Comparison of ENCODE assay signal across 16 mouse cellular contexts in the genomic region with DNA sequence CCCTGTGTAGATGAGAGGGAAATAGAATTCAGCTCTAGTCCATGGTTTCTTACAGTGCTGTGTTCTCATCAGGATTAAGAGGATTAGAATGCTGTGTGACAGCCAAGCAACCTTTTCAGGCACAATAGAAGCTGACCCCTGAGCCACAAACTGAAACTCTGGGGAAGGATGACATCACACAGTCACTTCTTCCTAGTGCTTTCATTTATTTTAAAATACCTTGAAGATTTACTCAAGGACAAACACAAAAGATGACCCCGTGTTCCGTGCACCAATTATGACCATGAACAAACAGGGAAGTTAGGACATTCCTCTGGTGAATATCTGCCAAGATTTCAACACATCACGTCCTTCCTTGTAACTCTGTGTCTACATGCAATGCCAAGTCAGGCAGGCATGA.
DNase-seq lines count a peak whose midpoint lies in the region; ATAC-seq and TF ChIP-seq lines count a peak whose summit lies in the region.
"Had no signal": no experiment of that assay in that cellular context is flagged by ENCODE, and none has a peak within 500 bp of the region (broad histone marks: within the 10 kb centered on the region; RNA-seq: fewer than 3 reads in every experiment).

No protein-coding gene starts in this region.

- no peak overlapping the region for H3K4me3 ChIP-seq in forebrain, embryonic 12.5 days (replicated peaks)
- H3K4me3 ChIP-seq in forebrain, embryonic 16.5 days (replicated peaks; ENCODE audit: low read length), result no peak overlapping the region
- no peak overlapping the region for H3K4me3 ChIP-seq in lung, embryonic 16.5 days (ENCODE audit: low read length)
- H3K4me3 ChIP-seq in lung, adult 2 months (replicated peaks; ENCODE audit: extremely low read depth, low read depth, low read length), result no peak overlapping the region
- no peak overlapping the region for H3K4me3 ChIP-seq in forebrain, embryonic 14.5 days (ENCODE audit: low read depth, low read length)
- no peak overlapping the region for H3K4me3 ChIP-seq in midbrain, embryonic 16.5 days (ENCODE audit: low read depth, low read length)
- H3K4me3 ChIP-seq: embryonic facial prominence, embryonic 12.5 days; hindbrain, embryonic 10.5 days; liver, embryonic 13.5 days had no signal

- 0 out of 2 replicates have a peak overlapping the region, but pooled peaks have one; percentile 46 for H3K27ac ChIP-seq in forebrain, embryonic 12.5 days
- H3K27ac ChIP-seq in forebrain, embryonic 16.5 days (ENCODE audit: low read length), result no peak overlapping the region
- H3K27ac ChIP-seq in lung, embryonic 16.5 days (ENCODE audit: low read length), result peak overlapping the region; percentile 41
- H3K27ac ChIP-seq in forebrain, embryonic 14.5 days (ENCODE audit: low read depth, low read length), result no peak overlapping the region
- 0 out of 2 replicates have a peak overlapping the region, but pooled peaks have one; percentile 7 for H3K27ac ChIP-seq in midbrain, embryonic 16.5 days (ENCODE audit: low read length)
- H3K27ac ChIP-seq: embryonic facial prominence, embryonic 12.5 days; hindbrain, embryonic 10.5 days; kidney, postnatal 0 days; liver, embryonic 13.5 days had no signal

- no peak for TF ChIP-seq POLR2A in lung, adult 2 months (IDR thresholded peaks at IDR 0.05; ENCODE audit: borderline replicate concordance, extremely low read depth, low read depth, low read length)

- WGBS in forebrain, embryonic 12.5 days, result 22% methylated on average over 3 of the region's 3 CpGs
- WGBS in forebrain, embryonic 16.5 days, result 7% methylated on average over 3 of the region's 3 CpGs
- WGBS in lung, embryonic 16.5 days, result 35% methylated on average over 3 of the region's 3 CpGs
- 17% methylated on average over 3 of the region's 3 CpGs for WGBS in lung, adult 2 months
- 6% methylated on average over 3 of the region's 3 CpGs for WGBS in forebrain, embryonic 14.5 days
- 12% methylated on average over 3 of the region's 3 CpGs for WGBS in midbrain, embryonic 16.5 days

- no peaks in the 10 kb centered on the region for H3K27me3 ChIP-seq in forebrain, embryonic 12.5 days
- no peaks in the 10 kb centered on the region for H3K27me3 ChIP-seq in forebrain, embryonic 16.5 days (replicated peaks; ENCODE audit: control insufficient read depth, insufficient read depth, low read length)
- no peaks in the 10 kb centered on the region for H3K27me3 ChIP-seq in lung, embryonic 16.5 days (ENCODE audit: control insufficient read depth, insufficient read depth, low read depth, low read length)
- no peaks in the 10 kb centered on the region for H3K27me3 ChIP-seq in forebrain, embryonic 14.5 days (replicated peaks; ENCODE audit: control insufficient read depth, insufficient read depth, low read length)
- no peaks in the 10 kb centered on the region for H3K27me3 ChIP-seq in midbrain, embryonic 16.5 days (ENCODE audit: control insufficient read depth, insufficient read depth, low read depth, low read length)
- H3K27me3 ChIP-seq: embryonic facial prominence, embryonic 12.5 days; liver, embryonic 13.5 days had no signal

- ATAC-seq in forebrain, embryonic 12.5 days (ENCODE audit: low FRiP score), result peak; percentile 23; the same call in 1 of the 2 replicates
- ATAC-seq in forebrain, embryonic 16.5 days, result no peak
- peak; percentile 73 for ATAC-seq in lung, embryonic 16.5 days (ENCODE audit: low read depth)
- no peak for ATAC-seq in forebrain, embryonic 14.5 days
- 0 out of 2 replicates have a peak, but pooled peaks have one; percentile 28 for ATAC-seq in midbrain, embryonic 16.5 days
- ATAC-seq: CD4-positive, CD25-positive, alpha-beta regulatory T cell, adult 4 months had no signal

- peaks cover 5% of the 10 kb centered on the region for H3K4me1 ChIP-seq in forebrain, embryonic 12.5 days
- H3K4me1 ChIP-seq in forebrain, embryonic 16.5 days (replicated peaks; ENCODE audit: control insufficient read depth, insufficient read depth, low read length), result 0 out of 2 replicates have a peak, but pooled peaks cover 2% of the 10 kb centered on the region
- peaks cover 4% of the 10 kb centered on the region; the same call in 1 of the 2 replicates for H3K4me1 ChIP-seq in lung, embryonic 16.5 days (replicated peaks; ENCODE audit: control insufficient read depth, insufficient read depth, low read length)
- H3K4me1 ChIP-seq in lung, adult 2 months (ENCODE audit: control insufficient read depth, insufficient read depth, low read length), result peaks cover 6% of the 10 kb centered on the region; the same call in 1 of the 2 replicates
- H3K4me1 ChIP-seq in forebrain, embryonic 14.5 days (ENCODE audit: control insufficient read depth, insufficient read depth, low read length), result peaks cover 4% of the 10 kb centered on the region; the same call in 1 of the 2 replicates
- H3K4me1 ChIP-seq in midbrain, embryonic 16.5 days (ENCODE audit: control insufficient read depth, insufficient read depth, low read length), result no peaks in the 10 kb centered on the region
- H3K4me1 ChIP-seq: embryonic facial prominence, embryonic 12.5 days; hindbrain, embryonic 10.5 days; liver, embryonic 13.5 days had no signal

- no peak overlapping the region for H3K4me2 ChIP-seq in forebrain, embryonic 12.5 days
- H3K4me2 ChIP-seq in forebrain, embryonic 16.5 days (ENCODE audit: low read length), result no peak overlapping the region
- H3K4me2 ChIP-seq in lung, embryonic 16.5 days (ENCODE audit: low read depth, low read length), result no peak overlapping the region
- no peak overlapping the region for H3K4me2 ChIP-seq in forebrain, embryonic 14.5 days (ENCODE audit: low read length)
- H3K4me2 ChIP-seq in midbrain, embryonic 16.5 days (ENCODE audit: low read length), result no peak overlapping the region
- H3K4me2 ChIP-seq: embryonic facial prominence, embryonic 12.5 days; heart, embryonic 11.5 days; liver, embryonic 13.5 days had no signal

- no peaks in the 10 kb centered on the region for H3K36me3 ChIP-seq in forebrain, embryonic 12.5 days (replicated peaks)
- no peaks in the 10 kb centered on the region for H3K36me3 ChIP-seq in forebrain, embryonic 16.5 days (ENCODE audit: control insufficient read depth, insufficient read depth)
- H3K36me3 ChIP-seq in lung, embryonic 16.5 days (ENCODE audit: control insufficient read depth, insufficient read depth, low read length), result no peaks in the 10 kb centered on the region
- H3K36me3 ChIP-seq in forebrain, embryonic 14.5 days (ENCODE audit: control insufficient read depth, insufficient read depth, low read length), result no peaks in the 10 kb centered on the region
- no peaks in the 10 kb centered on the region for H3K36me3 ChIP-seq in midbrain, embryonic 16.5 days (ENCODE audit: control insufficient read depth, insufficient read depth, low read length)
- H3K36me3 ChIP-seq: embryonic facial prominence, embryonic 12.5 days; hindbrain, embryonic 10.5 days; liver, embryonic 13.5 days had no signal

- no peak overlapping the region for H3K9ac ChIP-seq in forebrain, embryonic 12.5 days
- H3K9ac ChIP-seq in forebrain, embryonic 16.5 days (replicated peaks; ENCODE audit: low read depth, low read length), result no peak overlapping the region
- H3K9ac ChIP-seq in lung, embryonic 16.5 days (ENCODE audit: low read length), result no peak overlapping the region
- H3K9ac ChIP-seq in forebrain, embryonic 14.5 days (ENCODE audit: low read length), result no peak overlapping the region
- H3K9ac ChIP-seq in midbrain, embryonic 16.5 days (ENCODE audit: low read depth, low read length), result no peak overlapping the region
- H3K9ac ChIP-seq: embryonic facial prominence, embryonic 12.5 days; liver, embryonic 13.5 days had no signal

- no peaks in the 10 kb centered on the region for H3K9me3 ChIP-seq in forebrain, embryonic 12.5 days
- no peaks in the 10 kb centered on the region for H3K9me3 ChIP-seq in forebrain, embryonic 16.5 days (ENCODE audit: control insufficient read depth, low read length)
- no peaks in the 10 kb centered on the region for H3K9me3 ChIP-seq in lung, embryonic 16.5 days (ENCODE audit: control insufficient read depth, low read length)
- no peaks in the 10 kb centered on the region for H3K9me3 ChIP-seq in forebrain, embryonic 14.5 days (replicated peaks; ENCODE audit: control insufficient read depth, low read length)
- H3K9me3 ChIP-seq in midbrain, embryonic 16.5 days (replicated peaks; ENCODE audit: control insufficient read depth, low read length, poor library complexity, severe bottlenecking), result 0 out of 2 replicates have a peak, but pooled peaks cover 3% of the 10 kb centered on the region
- H3K9me3 ChIP-seq: embryonic facial prominence, embryonic 12.5 days; hindbrain, embryonic 10.5 days; liver, embryonic 13.5 days had no signal

- TF ChIP-seq CTCF in lung, adult 2 months (IDR thresholded peaks at IDR 0.05; ENCODE audit: insufficient read depth, low read length), result no peak

- no peak for DNase-seq in lung, adult 2 months
- DNase-seq in forebrain, embryonic 14.5 days (ENCODE audit: low spot score), result peak; percentile 29
- DNase-seq in yolk sac, embryonic 10.5 days (ENCODE audit: low spot score), result no peak
- DNase-seq: cerebellum, adult 2 months; liver, embryonic 13.5 days; right cerebral cortex, postnatal 14 days; thymus, postnatal 14 days had no signal

Comparison
In these comparisons a context has a peak if more than half of its experiments do, and no peak if none do; other contexts are left out.
1. ATAC-seq: peak in forebrain, embryonic 12.5 days (single experiment), lung, embryonic 16.5 days (single experiment) and midbrain, embryonic 16.5 days (single experiment); none in forebrain, embryonic 16.5 days (single experiment) and forebrain, embryonic 14.5 days (single experiment).
2. H3K27ac ChIP-seq: peak in forebrain, embryonic 12.5 days (single experiment), lung, embryonic 16.5 days (single experiment) and midbrain, embryonic 16.5 days (single experiment); none in forebrain, embryonic 16.5 days (single experiment) and forebrain, embryonic 14.5 days (single experiment).